Mouse (Mus musculus) thymus, adult 2 months (tissue): ENCODE results near the gene D630039A03Rik.

ENCODE experiments used
- CTCF ChIP-seq: fragments of 200-500 bp; IDR thresholded peaks from 2 replicates; pipeline ENCODE4 v1.5.1; 2012; ENCODE audit warnings: mild to moderate bottlenecking, control low read depth, low read length, moderate library complexity, borderline replicate concordance; ENCODE audit not compliant: control insufficient read depth, poor library complexity, insufficient read depth; ENCODE audit errors: extremely low read depth
- POLR2A ChIP-seq: fragments of 200-500 bp; IDR thresholded peaks from 2 replicates; pipeline ENCODE4 v1.6.1; 2012; ENCODE audit warnings: mild to moderate bottlenecking, low read length, control low read depth, moderate library complexity; ENCODE audit not compliant: control insufficient read depth, poor library complexity, insufficient read depth; ENCODE audit errors: extremely low read depth

GRCm38 (mm10) chr4:57902619-57903018 is 13.5 kb downstream of the D630039A03Rik start:
- no peak for TF ChIP-seq CTCF
- no peak for TF ChIP-seq POLR2A
